Mouse (Mus musculus): Measurements from ENCODE around the gene Pnldc1.
A peak's percentile ranks its signal among the peaks of the same experiment; 100 is the strongest.
"Not testable (repeated sequence)": the region's sequence is repeated elsewhere in the genome, so short reads cannot be mapped to it uniquely, and the experiment has no call there.

Gene Pnldc1

DNA sequence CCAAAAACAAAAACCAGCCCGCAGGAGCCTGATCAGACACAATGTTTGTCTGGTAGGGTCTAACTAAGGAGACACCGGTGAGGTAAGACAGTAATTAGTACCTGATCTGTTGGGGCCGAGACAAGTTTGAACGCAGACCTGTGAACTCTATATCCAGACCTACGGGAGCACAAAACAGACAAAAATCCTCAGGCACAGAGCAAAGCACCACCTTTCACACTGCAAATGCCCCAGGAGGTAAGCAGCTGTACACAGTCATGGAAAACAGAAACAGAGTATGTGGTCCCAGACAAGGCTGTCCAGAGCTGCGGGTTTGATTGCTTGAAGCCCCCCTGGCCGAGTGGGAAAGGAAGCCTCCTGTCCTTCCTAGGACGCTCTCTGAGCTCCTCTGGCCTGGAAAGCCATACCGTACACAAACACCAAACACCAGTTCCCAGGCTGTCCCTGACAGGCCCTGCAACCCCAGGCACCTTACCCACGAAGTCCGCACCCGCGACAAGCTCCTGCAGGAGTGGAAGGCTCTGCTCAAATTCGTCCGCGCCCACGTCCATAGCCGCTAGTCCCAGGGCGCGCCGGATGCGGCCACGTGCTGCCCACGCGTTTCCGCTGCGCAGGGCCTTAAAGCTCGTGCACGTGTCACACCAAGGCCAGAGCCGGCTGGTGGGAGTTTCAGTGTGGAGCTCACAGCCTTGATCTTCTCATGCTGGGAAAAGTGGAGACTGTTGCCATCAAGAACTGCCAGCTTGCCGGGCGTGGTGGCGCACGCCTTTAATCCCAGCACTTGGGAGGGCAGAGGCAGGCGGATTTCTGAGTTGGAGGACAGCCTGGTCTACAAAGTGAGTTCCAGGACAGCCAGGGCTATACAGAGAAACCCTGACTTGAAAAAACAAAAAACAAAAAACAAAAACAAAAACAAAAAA lies at the start of gene Pnldc1:
TSS of gene Pnldc1 (minus strand) at position 870 of the 920 bp plus-strand sequence.
- no peak for DNase-seq (ENCODE audit: low read depth, low spot score)

DNA sequence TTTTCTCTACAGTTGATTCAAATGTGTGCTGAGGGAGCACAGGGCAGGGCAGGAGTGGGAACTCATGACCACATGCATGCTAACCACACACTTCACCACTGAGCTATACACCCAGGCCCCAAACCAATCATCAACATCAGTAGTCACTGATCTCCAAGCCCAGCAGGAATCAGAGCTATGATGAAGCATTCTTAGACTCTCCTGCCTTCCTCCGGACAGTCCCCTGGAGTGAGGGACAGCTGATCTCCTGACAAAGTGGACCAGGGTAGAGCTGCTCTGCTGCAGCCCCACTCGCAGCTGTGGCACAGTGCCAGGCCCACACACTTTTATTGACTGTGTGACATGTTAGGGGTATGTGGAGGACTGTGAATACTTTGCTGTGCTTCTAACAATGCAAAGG lies 49.3 kb upstream of the Pnldc1 start:
- not testable (repeated sequence) for DNase-seq (ENCODE audit: low read depth, low spot score)

GRCm38 (mm10) chr17:12956664-12957063 lies 46.6 kb upstream of the Pnldc1 start:
- no peak for DNase-seq (ENCODE audit: low read depth, low spot score)

DNA sequence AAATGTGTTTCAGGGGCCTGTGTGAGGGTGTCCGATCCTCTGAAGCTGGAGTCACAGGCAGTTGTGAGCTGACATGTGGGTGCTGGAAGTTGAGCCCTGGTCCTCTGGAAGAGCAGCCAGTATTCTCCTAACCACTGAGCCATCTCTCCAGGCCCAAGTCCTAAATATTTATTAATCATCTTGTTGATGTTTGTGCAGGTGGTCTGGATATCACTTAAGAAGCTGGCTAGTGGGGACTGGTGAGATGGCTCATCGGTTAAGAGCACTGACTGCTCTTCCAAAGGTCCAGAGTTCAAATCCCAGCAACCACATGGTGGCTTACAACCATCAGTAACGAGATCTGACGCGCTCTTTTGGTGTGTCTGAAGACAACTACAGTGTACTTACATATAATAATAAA lies 39.6 kb upstream of the Pnldc1 start:
- no peak for DNase-seq (ENCODE audit: low read depth, low spot score)

DNA sequence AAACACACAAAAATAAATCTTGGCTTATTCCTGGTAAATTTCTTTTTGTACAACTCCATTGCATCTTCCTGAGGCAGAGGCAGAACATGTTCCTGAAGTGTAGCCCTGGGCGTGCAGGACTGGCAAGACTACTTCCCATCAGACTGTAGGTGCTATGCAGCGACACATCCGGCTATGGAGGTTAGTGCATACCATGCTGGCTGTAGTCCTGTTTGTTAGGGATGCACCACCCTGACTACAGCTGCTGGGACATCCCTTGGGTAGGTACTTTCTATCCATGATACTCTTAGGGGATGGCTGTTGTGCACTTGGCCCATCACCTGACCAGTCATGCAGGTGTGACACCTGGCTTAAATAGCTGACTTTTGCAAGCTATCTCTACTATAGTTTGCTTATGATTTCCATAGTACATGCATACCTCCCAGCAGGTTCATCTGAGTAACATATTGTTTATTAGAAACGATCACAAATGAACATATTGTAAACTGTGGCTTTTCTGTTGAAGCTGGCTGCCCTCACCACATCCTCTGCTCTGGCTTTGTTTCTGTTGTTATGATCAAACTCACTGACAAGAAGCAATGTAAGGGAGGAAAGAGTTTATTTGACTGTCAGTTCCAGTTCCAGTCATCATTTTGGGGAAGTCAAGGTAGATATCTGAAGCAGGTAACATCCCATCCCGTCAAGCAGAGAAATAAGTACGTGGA lies 32.6 kb upstream of the Pnldc1 start:
- no peak for DNase-seq (ENCODE audit: low read depth, low spot score)

- no peak for DNase-seq (ENCODE audit: low read depth, low spot score)
Observed at GRCm38 (mm10) chr17:12941543-12942260, 31.7 kb upstream of the Pnldc1 start.

GRCm38 (mm10) chr17:12940151-12940805 lies 30.2 kb upstream of the Pnldc1 start, which contains the start of gene Acat3:
TSS of gene Acat3 (minus strand) at chr17:12940600.
- no peak for DNase-seq (ENCODE audit: low read depth, low spot score)

GRCm38 (mm10) chr17:12939377-12940148 lies 29.5 kb upstream of the Pnldc1 start:
- DNase-seq (ENCODE audit: low read depth, low spot score), result not testable (repeated sequence)

- no peak for DNase-seq (ENCODE audit: low read depth, low spot score)
Observed at GRCm38 (mm10) chr17:12938077-12938476, 28.0 kb upstream of the Pnldc1 start.

DNA sequence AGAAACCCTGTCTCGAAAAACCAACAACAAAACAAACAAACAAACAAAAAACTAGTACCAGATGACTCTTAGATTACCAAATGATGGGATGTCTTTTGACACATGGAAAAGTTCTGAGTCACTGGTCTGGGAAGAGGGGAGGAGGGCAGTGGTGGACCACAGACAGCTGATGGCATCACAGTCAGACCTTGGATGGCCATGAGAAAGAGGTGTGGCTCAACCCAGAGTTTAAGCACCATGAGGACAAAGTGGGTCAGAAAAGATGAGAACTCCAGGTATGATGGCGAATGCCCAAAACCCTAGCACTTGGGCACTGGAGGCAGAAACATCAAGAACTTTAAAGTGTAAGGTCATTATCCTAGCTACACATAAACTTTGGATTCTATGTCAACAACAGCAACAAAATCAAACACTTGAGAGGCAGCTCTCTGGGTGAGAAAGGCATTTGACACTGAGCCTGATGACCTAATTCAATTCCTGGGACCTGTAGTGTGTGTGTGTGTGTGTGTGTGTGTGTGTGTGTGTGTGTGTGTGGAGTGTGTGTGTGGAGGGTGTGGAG lies 27.5 kb upstream of the Pnldc1 start:
- DNase-seq (ENCODE audit: low read depth, low spot score), result no peak

DNA sequence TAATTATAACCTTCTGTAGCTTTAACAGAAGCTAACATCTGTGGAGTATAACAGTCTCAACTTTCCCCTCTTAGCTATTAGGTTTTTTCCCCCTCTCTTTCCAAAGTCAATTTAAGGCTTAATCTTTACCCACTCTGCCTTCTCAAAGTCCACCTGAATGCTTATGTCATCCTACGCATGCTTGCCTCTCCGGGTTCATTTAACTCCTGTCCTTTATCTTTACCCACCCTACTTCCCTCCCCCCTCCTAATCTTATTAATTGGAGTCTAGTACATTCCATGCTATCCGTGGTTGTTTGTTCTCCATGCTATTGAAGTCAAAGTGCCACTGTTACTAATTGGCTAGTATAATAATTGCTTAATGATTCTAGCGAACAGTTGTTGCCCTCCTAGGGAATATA lies 25.7 kb upstream of the Pnldc1 start:
- no peak for DNase-seq (ENCODE audit: low read depth, low spot score)

DNA sequence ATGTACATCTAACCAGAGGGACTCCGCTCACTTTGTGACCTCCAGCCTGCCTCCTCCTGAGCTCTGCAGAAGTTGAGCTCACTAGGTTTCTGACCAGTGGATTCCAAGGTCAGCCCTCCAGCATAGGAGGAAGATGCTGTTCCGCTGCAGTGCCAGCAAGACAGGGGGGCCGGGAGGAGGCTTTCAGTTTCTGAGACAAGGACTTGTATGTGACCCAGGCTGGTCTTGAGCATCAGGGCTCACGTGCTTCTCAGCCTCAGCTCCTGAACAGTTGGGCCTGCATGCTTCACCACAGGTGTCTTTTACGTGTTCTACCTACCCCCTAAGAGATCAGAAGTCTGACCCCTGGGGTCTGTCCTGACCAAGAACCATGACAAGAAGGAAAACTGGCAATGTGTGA lies 21.5 kb upstream of the Pnldc1 start:
- not testable (repeated sequence) for DNase-seq (ENCODE audit: low read depth, low spot score)

DNA sequence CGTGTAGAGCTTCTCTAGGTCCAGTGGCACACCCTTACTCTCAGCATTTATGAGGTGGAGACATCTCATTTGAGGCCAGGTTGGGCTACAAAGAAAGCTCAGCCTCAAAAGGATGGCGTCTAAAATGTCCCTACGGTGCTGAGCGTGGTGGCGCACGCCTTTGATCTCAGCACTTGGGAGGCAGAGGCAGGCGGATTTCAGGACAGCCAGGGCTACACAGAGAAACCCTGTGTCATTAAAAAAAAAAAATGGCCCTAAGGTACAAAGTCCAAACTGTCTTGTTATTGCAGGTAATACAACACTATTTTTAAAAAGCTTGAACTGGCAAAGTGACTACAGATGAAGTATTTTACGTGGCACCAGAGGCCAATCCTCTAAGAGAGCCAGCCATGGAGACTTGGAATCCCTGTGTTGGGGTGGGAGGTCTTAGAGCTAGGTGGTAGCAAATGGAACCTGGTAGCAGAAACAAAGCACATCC lies 15.7 kb upstream of the Pnldc1 start:
- DNase-seq (ENCODE audit: low read depth, low spot score), result no peak

DNA sequence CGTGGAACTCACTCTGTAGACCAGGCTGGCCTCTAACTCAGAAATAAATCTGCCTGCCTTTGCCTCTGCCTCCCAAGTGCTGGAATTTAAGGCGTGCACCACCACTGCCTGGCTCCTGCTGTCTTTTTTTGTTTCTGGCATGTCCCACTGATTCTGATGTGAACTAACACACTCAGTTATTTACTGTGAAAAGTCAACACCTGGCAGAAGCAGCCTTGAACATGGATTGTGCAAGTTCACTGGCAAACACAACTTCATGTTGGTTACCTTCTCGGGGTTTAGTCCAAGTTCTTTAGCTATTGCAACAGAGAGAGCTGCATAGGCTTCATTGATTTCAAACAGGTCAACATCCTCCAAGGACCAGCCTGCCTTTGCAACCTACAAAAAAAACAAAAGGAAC lies 15.0 kb upstream of the Pnldc1 start:
- no peak for DNase-seq (ENCODE audit: low read depth, low spot score)

GRCm38 (mm10) chr17:12921073-12921472 lies 11.0 kb upstream of the Pnldc1 start:
- peak; percentile 71 for DNase-seq (ENCODE audit: low read depth, low spot score)

- DNase-seq (ENCODE audit: low read depth, low spot score), result no peak
Observed at GRCm38 (mm10) chr17:12916588-12917380, 6.8 kb upstream of the Pnldc1 start.

DNA sequence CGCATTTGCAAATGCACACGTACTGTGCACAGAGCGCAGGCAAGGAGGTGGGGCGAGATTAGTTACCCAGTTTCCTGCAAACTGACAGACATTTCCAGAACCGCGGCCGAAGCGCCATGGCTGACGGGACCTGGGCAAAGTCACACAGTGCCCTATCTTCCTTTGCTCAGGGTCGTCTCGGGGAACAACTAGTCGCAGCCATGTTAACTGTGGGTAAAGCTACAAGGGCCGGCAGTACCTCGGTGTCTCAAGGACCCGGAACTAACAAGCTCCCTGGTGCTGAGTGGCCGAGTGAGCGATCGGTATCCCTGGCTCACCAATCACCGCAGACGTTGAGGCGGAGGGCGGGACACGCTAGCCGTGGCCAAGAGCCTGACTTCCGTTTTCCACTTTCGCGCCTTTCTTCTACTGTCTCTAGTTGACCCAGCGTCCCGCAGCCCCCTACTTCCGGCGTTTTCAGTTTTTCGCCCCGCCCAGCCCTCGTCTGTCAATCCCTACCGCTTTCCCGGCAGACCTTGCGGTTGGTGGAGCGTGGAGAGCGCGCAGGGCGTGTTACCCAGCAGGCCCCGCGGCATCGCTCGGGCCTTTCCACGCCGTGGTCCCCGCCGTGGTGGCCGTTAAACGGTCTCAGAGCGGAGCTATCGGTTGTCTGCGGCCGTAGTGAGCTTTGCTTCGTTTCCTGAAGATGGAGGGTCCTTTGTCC lies 6.0 kb upstream of the Pnldc1 start, which contains the start of gene Mrpl18:
TSS of gene Mrpl18 (minus strand) at position 465 of the 703 bp plus-strand sequence.
- DNase-seq (ENCODE audit: low read depth, low spot score), result peak; percentile 100

DNA sequence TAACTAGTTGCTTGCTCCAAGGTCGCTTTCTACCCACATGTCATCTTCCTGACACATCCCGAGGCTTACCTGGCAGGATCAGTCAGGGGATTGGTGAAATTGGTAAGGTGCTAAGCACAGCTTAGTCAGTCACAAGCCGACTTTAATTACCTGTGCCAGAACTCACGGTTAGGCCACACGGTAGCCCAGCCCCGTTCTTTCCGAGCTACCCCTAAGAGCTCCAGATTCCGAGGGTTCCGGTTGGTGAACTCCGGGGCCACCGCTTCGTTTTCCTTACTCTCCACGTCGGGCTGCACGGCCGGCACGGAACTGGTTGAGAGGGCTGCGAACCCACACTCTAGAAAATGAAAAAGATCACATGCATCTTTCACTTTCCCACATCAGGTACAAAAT lies 5.5 kb upstream of the Pnldc1 start, which contains the start of gene Tcp1:
TSS of gene Tcp1 (plus strand) at position 214 of the 393 bp plus-strand sequence.
- peak; percentile 55 for DNase-seq (ENCODE audit: low read depth, low spot score)

DNA sequence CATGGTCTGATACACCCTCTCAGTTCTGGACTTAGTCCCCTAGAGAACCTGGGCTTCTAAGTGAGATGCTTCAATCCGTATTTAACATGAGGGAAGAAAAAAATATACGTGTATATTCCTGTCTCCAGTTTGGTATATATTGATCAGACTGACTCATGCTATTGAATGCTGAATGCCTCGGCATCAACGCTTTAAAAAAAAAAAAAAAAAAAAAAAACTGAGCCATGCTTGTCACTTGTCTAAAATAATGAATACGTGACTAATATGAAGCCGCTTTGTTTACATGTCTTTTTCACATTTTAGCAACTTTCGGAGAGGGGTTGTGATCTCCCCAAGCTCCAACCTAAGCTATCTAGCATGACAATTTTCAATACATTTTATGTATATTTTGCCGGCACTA lies 361 bp upstream of the Pnldc1 start:
- DNase-seq (ENCODE audit: low read depth, low spot score), result no peak
